9 mouse cellular contexts compared by ENCODE assay signal in genomic region chr1:118772261-118772660, GRCm38 (mm10).
DNase-seq lines count a peak whose midpoint lies in the region; ATAC-seq and TF ChIP-seq lines count a peak whose summit lies in the region.
"Had no signal": no experiment of that assay in that cellular context is flagged by ENCODE, and none has a peak within 500 bp of the region (broad histone marks: within the 10 kb centered on the region; RNA-seq: fewer than 3 reads in every experiment).

No protein-coding gene starts in this region.

- no peaks in the 10 kb centered on the region for H3K4me1 ChIP-seq in G1E (ENCODE audit: insufficient read depth, low read depth, low read length)
- no peaks in the 10 kb centered on the region for H3K4me1 ChIP-seq in cerebellum, adult 2 months (ENCODE audit: control insufficient read depth, insufficient read depth, low read length)
- H3K4me1 ChIP-seq in kidney, embryonic 16.5 days (ENCODE audit: insufficient read depth, low read length): peaks cover 9% of the 10 kb centered on the region
- no peaks in the 10 kb centered on the region for H3K4me1 ChIP-seq in lung, embryonic 14.5 days (ENCODE audit: insufficient read depth)

- no peak for ATAC-seq in G1E (ENCODE audit: extremely low read depth, insufficient number of reproducible peaks, low FRiP score, poor library complexity, severe bottlenecking)
- ATAC-seq in kidney, embryonic 16.5 days (ENCODE audit: low FRiP score, low TSS enrichment): peak; percentile 32; the same call in 1 of the 2 replicates
- ATAC-seq in lung, embryonic 14.5 days (ENCODE audit: insufficient read depth): peak; percentile 36; the same call in 1 of the 2 replicates
- ATAC-seq in erythroblast, adult 5-6 weeks (replicated peaks; ENCODE audit: low FRiP score, poor library complexity, severe bottlenecking): no peak

- 10% methylated on average over 9 of the region's 9 CpGs for WGBS in cerebellum, adult 2 months
- WGBS in kidney, embryonic 16.5 days: 18% methylated on average over 9 of the region's 9 CpGs
- 17% methylated on average over 9 of the region's 9 CpGs for whole genome bisulfite sequencing in lung, embryonic 14.5 days

- H3K9me3 ChIP-seq in G1E (replicated peaks): peaks cover 75% of the 10 kb centered on the region
- H3K9me3 ChIP-seq in kidney, embryonic 16.5 days (ENCODE audit: low read length): no peaks in the 10 kb centered on the region
- no peaks in the 10 kb centered on the region for H3K9me3 ChIP-seq in lung, embryonic 14.5 days (ENCODE audit: low read depth, low read length)
- H3K9me3 ChIP-seq: heart, embryonic 15.5 days had no signal

- DNase-seq in 416B (ENCODE audit: low read depth) (peak; percentile 63), G1E (ENCODE audit: low spot score) (no peak)
- peak; percentile 48 to 53 for DNase-seq in cerebellum, adult 2 months
- peak; percentile 75 for DNase-seq in gastrocnemius, postnatal 10 days
- peak; percentile 86 for DNase-seq in lung, embryonic 14.5 days
- DNase-seq in skeletal muscle tissue, adult 2 months (ENCODE audit: low read depth, low spot score): peak; percentile 84

- H3K4me2 ChIP-seq in kidney, embryonic 16.5 days (replicated peaks; ENCODE audit: low read depth, low read length): no peak overlapping the region
- no peak overlapping the region for H3K4me2 ChIP-seq in lung, embryonic 14.5 days
- H3K4me2 ChIP-seq: heart, embryonic 15.5 days had no signal

- TF ChIP-seq POLR2A in cerebellum, adult 2 months (IDR thresholded peaks at IDR 0.05; ENCODE audit: borderline replicate concordance, insufficient read depth, low read length): no peak

- no peaks in the 10 kb centered on the region for H3K36me3 ChIP-seq in G1E (replicated peaks)
- no peaks in the 10 kb centered on the region for H3K36me3 ChIP-seq in kidney, embryonic 16.5 days (ENCODE audit: insufficient read depth, low read length)
- H3K36me3 ChIP-seq in lung, embryonic 14.5 days (ENCODE audit: insufficient read depth): no peaks in the 10 kb centered on the region
- H3K36me3 ChIP-seq: heart, embryonic 15.5 days had no signal

- H3K9ac ChIP-seq in kidney, embryonic 16.5 days (replicated peaks; ENCODE audit: low read length): no peak overlapping the region
- no peak overlapping the region for H3K9ac ChIP-seq in lung, embryonic 14.5 days
- H3K9ac ChIP-seq: heart, embryonic 15.5 days had no signal

- H3K4me3 ChIP-seq in G1E (ENCODE audit: low read depth, low read length): peak overlapping the region; percentile 21; the same call in 1 of the 2 replicates
- no peak overlapping the region for H3K4me3 ChIP-seq in cerebellum, adult 2 months (replicated peaks; ENCODE audit: insufficient read depth, low read depth, low read length)
- no peak overlapping the region for H3K4me3 ChIP-seq in kidney, embryonic 16.5 days (ENCODE audit: low read length)
- no peak overlapping the region for H3K4me3 ChIP-seq in lung, embryonic 14.5 days (ENCODE audit: low read depth, low read length)
- H3K4me3 ChIP-seq: heart, embryonic 15.5 days had no signal

- no peak overlapping the region for H3K27ac ChIP-seq in cerebellum, adult 2 months (ENCODE audit: insufficient read depth, low read length)
- H3K27ac ChIP-seq in kidney, embryonic 16.5 days (ENCODE audit: low read length): no peak overlapping the region
- H3K27ac ChIP-seq in lung, embryonic 14.5 days (ENCODE audit: low read depth): no peak overlapping the region
- H3K27ac ChIP-seq: heart, embryonic 15.5 days had no signal

- TF ChIP-seq CTCF in G1E (IDR thresholded peaks at IDR 0.05; ENCODE audit: low read depth, low read length): peak; percentile 15; the same call in 1 of the 2 replicates
- TF ChIP-seq CTCF in cerebellum, adult 2 months (IDR thresholded peaks at IDR 0.05; ENCODE audit: borderline replicate concordance, insufficient read depth, low read depth, low read length): peak; percentile 60; the same call in 1 of the 2 replicates
- TF ChIP-seq CTCF in lung, embryonic 14.5 days (IDR thresholded peaks at IDR 0.05; ENCODE audit: low read depth): peak; percentile 80

- no peaks in the 10 kb centered on the region for H3K27me3 ChIP-seq in G1E (ENCODE audit: insufficient read depth, low read length)
- no peaks in the 10 kb centered on the region for H3K27me3 ChIP-seq in cerebellum, adult 2 months (ENCODE audit: control insufficient read depth, insufficient read depth, low read length)
- peaks cover 7% of the 10 kb centered on the region; the same call in 1 of the 2 replicates for H3K27me3 ChIP-seq in kidney, embryonic 16.5 days (ENCODE audit: insufficient read depth, low read length)
- no peaks in the 10 kb centered on the region for H3K27me3 ChIP-seq in lung, embryonic 14.5 days (ENCODE audit: insufficient read depth, low read length)

Comparison
In these comparisons a context has a peak if more than half of its experiments do, and no peak if none do; other contexts are left out.
1. ATAC-seq: peak in kidney, embryonic 16.5 days (single experiment) and lung, embryonic 14.5 days (single experiment); none in G1E (single experiment) and erythroblast, adult 5-6 weeks (single experiment).
2. CTCF ChIP-seq: peak in every context shown above with its lines; median percentile 80 in lung, embryonic 14.5 days; 60 in cerebellum, adult 2 months; 15 in G1E.